Mouse (Mus musculus) bone marrow macrophage, adult 2 months (primary cell): ENCODE measurements around the gene Matn4. TPM values are rescaled to one million over a fixed set of nuclear protein-coding genes. Genes with fewer than 3 reads are reported as not detected.

ENCODE experiments used
- H3K27ac ChIP-seq: 2 replicates; pipeline ENCODE4 v1.5.1; 2012; ENCODE audit warnings: low read depth, low read length; ENCODE audit not compliant: insufficient read depth
- H3K4me1 ChIP-seq: 2 replicates; pipeline ENCODE4 v1.6.1; 2012; ENCODE audit warnings: low read length; ENCODE audit not compliant: control insufficient read depth, insufficient read depth
- H3K4me3 ChIP-seq: 2 replicates; pipeline ENCODE4 v1.5.1; 2012; ENCODE audit warnings: mild to moderate bottlenecking, low read length, moderate library complexity; ENCODE audit not compliant: insufficient read depth
- CTCF ChIP-seq: IDR thresholded peaks from 2 replicates; pipeline ENCODE4 v1.5.1; 2012; ENCODE audit warnings: low read depth, mild to moderate bottlenecking, low read length, moderate library complexity
- POLR2A ChIP-seq: IDR thresholded peaks from 2 replicates; pipeline ENCODE4 v1.6.1; 2012; ENCODE audit warnings: mild to moderate bottlenecking, low read depth, low read length, borderline replicate concordance
- polyA plus RNA-seq: library from polyadenylated mRNA; stranded (reverse); fragments of >200 nt; gene quantifications from 2 replicates; pipeline ENCODE4 v1.2.4, GENCODE M21; 2012; ENCODE audit not compliant: missing spikeins, insufficient read depth, insufficient read length

The Matn4 gene
- polyA plus RNA-seq, 1 experiment = not detected

GRCm38 (mm10) chr2:164418308-164418875 is 13.4 kb upstream of the Matn4 start:
- peaks cover 5% of the 10 kb centered on the region for H3K4me1 ChIP-seq
- TF ChIP-seq CTCF = no peak
- TF ChIP-seq POLR2A = no peak
- H3K27ac ChIP-seq = no peak overlapping the region
- H3K4me3 ChIP-seq = no peak overlapping the region

- Histone ChIP-seq H3K27ac (no peak overlapping the region), H3K4me3 (no peak overlapping the region), H3K4me1 (peaks cover 5% of the 10 kb centered on the region)
- no peak for TF ChIP-seq CTCF
- no peak for TF ChIP-seq POLR2A
Observed at GRCm38 (mm10) chr2:164417198-164417597, 12.2 kb upstream of the Matn4 start.

GRCm38 (mm10) chr2:164414581-164414980 is 9.6 kb upstream of the Matn4 start:
- no peak overlapping the region for H3K4me3 ChIP-seq
- TF ChIP-seq CTCF = no peak
- TF ChIP-seq POLR2A = no peak
- H3K27ac ChIP-seq = no peak overlapping the region
- H3K4me1 ChIP-seq = peaks cover 5% of the 10 kb centered on the region

- no peak overlapping the region for H3K27ac ChIP-seq
- H3K4me3 ChIP-seq = no peak overlapping the region
- H3K4me1 ChIP-seq = peaks cover 5% of the 10 kb centered on the region
- TF ChIP-seq CTCF (no peak), POLR2A (no peak)
Observed at GRCm38 (mm10) chr2:164414167-164414566, 9.2 kb upstream of the Matn4 start.

GRCm38 (mm10) chr2:164407708-164408107 is 2.7 kb upstream of the Matn4 start:
- TF ChIP-seq CTCF (peak; percentile 97), POLR2A (no peak)
- 0 out of 2 replicates have a peak overlapping the region, but pooled peaks have one; percentile 3 for H3K4me3 ChIP-seq
- H3K27ac ChIP-seq = no peak overlapping the region
- no peaks in the 10 kb centered on the region for H3K4me1 ChIP-seq

GRCm38 (mm10) chr2:164405519-164405918 is 559 bp upstream of the Matn4 start:
- no peak for TF ChIP-seq CTCF
- no peak for TF ChIP-seq POLR2A
- H3K4me3 ChIP-seq = no peak overlapping the region
- H3K4me1 ChIP-seq = no peaks in the 10 kb centered on the region
- H3K27ac ChIP-seq = no peak overlapping the region

- Histone ChIP-seq H3K27ac (no peak overlapping the region), H3K4me1 (no peaks in the 10 kb centered on the region), H3K4me3 (no peak overlapping the region)
- TF ChIP-seq CTCF = no peak
- TF ChIP-seq POLR2A = no peak
Observed at GRCm38 (mm10) chr2:164404082-164404990, 624 bp downstream of the Matn4 start.

GRCm38 (mm10) chr2:164403396-164404081 is 1.4 kb downstream of the Matn4 start:
- Histone ChIP-seq H3K27ac (no peak overlapping the region), H3K4me3 (no peak overlapping the region), H3K4me1 (no peaks in the 10 kb centered on the region)
- TF ChIP-seq POLR2A (no peak), CTCF (no peak)

GRCm38 (mm10) chr2:164402906-164403305 is 2.1 kb downstream of the Matn4 start, which contains the start of gene Rbpjl:
TSS of gene Rbpjl (plus strand) at chr2:164403141.
- H3K4me3 ChIP-seq = no peak within 1 kb of the TSS
- H3K4me1 ChIP-seq = no peaks in the 10 kb centered on the region
- peak; percentile 91 for TF ChIP-seq CTCF
- TF ChIP-seq POLR2A = no peak
- H3K27ac ChIP-seq = no peak within 1 kb of the TSS

GRCm38 (mm10) chr2:164396911-164397310 is 8.0 kb downstream of the Matn4 start:
- Histone ChIP-seq H3K27ac (no peak overlapping the region), H3K4me3 (no peak overlapping the region), H3K4me1 (no peaks in the 10 kb centered on the region)
- TF ChIP-seq CTCF = no peak
- no peak for TF ChIP-seq POLR2A
